Mouse (Mus musculus): ENCODE results near the gene Emilin2.

GRCm38 (mm10) chr17:71252101-71252500 is 59.7 kb downstream of the Emilin2 start:
- TF ChIP-seq POLR2A (IDR thresholded peaks at IDR 0.05; ENCODE audit: low read depth, low read length) (no peak), CTCF (conservative IDR thresholded peaks at IDR 0.05; ENCODE audit: insufficient read depth, insufficient read length, low read depth, low read length) (no peak)

Measured in kidney, adult 2 months (tissue).